Comparison of ENCODE assay signal across 23 mouse cellular contexts in genomic region chr5:118939336-118940039, GRCm38 (mm10).
DNase-seq lines count a peak whose midpoint lies in the region; ATAC-seq and TF ChIP-seq lines count a peak whose summit lies in the region.
"Had no signal": no experiment of that assay in that cellular context is flagged by ENCODE, and none has a peak within 500 bp of the region (broad histone marks: within the 10 kb centered on the region; RNA-seq: fewer than 3 reads in every experiment).

No protein-coding gene starts in this region.

- H3K27me3 ChIP-seq in hindbrain, postnatal 0 days (ENCODE audit: insufficient read depth, low read length) = no peaks in the 10 kb centered on the region
- H3K27me3 ChIP-seq in hindbrain, embryonic 13.5 days = peaks cover 12% of the 10 kb centered on the region
- no peaks in the 10 kb centered on the region for H3K27me3 ChIP-seq in embryonic facial prominence, embryonic 12.5 days
- H3K27me3 ChIP-seq in kidney, embryonic 16.5 days (ENCODE audit: insufficient read depth, low read length) = 0 out of 2 replicates have a peak, but pooled peaks cover 2% of the 10 kb centered on the region
- H3K27me3 ChIP-seq: embryonic facial prominence, embryonic 15.5 days; intestine, embryonic 15.5 days; liver, embryonic 12.5 days; Patski had no signal

- no peaks in the 10 kb centered on the region for H3K9me3 ChIP-seq in hindbrain, postnatal 0 days (ENCODE audit: low read length)
- no peaks in the 10 kb centered on the region; the same call in 1 of the 2 replicates for H3K9me3 ChIP-seq in hindbrain, embryonic 13.5 days
- H3K9me3 ChIP-seq in embryonic facial prominence, embryonic 12.5 days = no peaks in the 10 kb centered on the region
- no peaks in the 10 kb centered on the region for H3K9me3 ChIP-seq in kidney, embryonic 16.5 days (ENCODE audit: low read length)
- H3K9me3 ChIP-seq: embryonic facial prominence, embryonic 15.5 days; forebrain, embryonic 12.5 days; heart, embryonic 13.5 days; intestine, embryonic 15.5 days; limb, embryonic 12.5 days; liver, embryonic 12.5 days had no signal

- no peak for TF ChIP-seq CTCF in hindbrain, postnatal 0 days (IDR thresholded peaks at IDR 0.05; ENCODE audit: low read depth)

- peak; percentile 89 to 93 for DNase-seq in cerebellum, postnatal 10 days
- no peak for DNase-seq in cerebellum, adult 8-10 months
- peak; percentile 71 for DNase-seq in hindbrain, postnatal 0 days (ENCODE audit: low spot score)
- peak; percentile 97 for DNase-seq in retina, postnatal 1 day
- DNase-seq in adrenal gland, postnatal 25 days = no peak
- DNase-seq: adrenal gland, postnatal 10 days; gastrocnemius, postnatal 10 days; heart, adult 18-20 months; kidney, adult 9 months; kidney, postnatal 36 days; lung, adult 2 months had no signal

- H3K4me3 ChIP-seq in hindbrain, postnatal 0 days (ENCODE audit: low read length) = no peak overlapping the region
- H3K4me3 ChIP-seq in hindbrain, embryonic 13.5 days = no peak overlapping the region
- H3K4me3 ChIP-seq in embryonic facial prominence, embryonic 12.5 days = no peak overlapping the region
- no peak overlapping the region for H3K4me3 ChIP-seq in kidney, embryonic 16.5 days (ENCODE audit: low read length)
- H3K4me3 ChIP-seq: embryonic facial prominence, embryonic 15.5 days; forebrain, embryonic 12.5 days; heart, embryonic 13.5 days; intestine, embryonic 15.5 days; limb, embryonic 12.5 days; liver, embryonic 12.5 days; myocyte had no signal

- H3K27ac ChIP-seq in hindbrain, postnatal 0 days = no peak overlapping the region
- no peak overlapping the region for H3K27ac ChIP-seq in hindbrain, embryonic 13.5 days
- no peak overlapping the region for H3K27ac ChIP-seq in embryonic facial prominence, embryonic 12.5 days
- no peak overlapping the region for H3K27ac ChIP-seq in kidney, embryonic 16.5 days (ENCODE audit: low read length)
- H3K27ac ChIP-seq: embryonic facial prominence, embryonic 15.5 days; forebrain, embryonic 12.5 days; heart, embryonic 13.5 days; intestine, embryonic 15.5 days; limb, embryonic 12.5 days; liver, embryonic 12.5 days; stomach, postnatal 0 days had no signal

- H3K9ac ChIP-seq in hindbrain, postnatal 0 days (replicated peaks; ENCODE audit: low read length) = no peak overlapping the region
- H3K9ac ChIP-seq in hindbrain, embryonic 13.5 days = no peak overlapping the region
- H3K9ac ChIP-seq in embryonic facial prominence, embryonic 12.5 days = no peak overlapping the region
- H3K9ac ChIP-seq in kidney, embryonic 16.5 days (replicated peaks; ENCODE audit: low read length) = no peak overlapping the region
- H3K9ac ChIP-seq: embryonic facial prominence, embryonic 15.5 days; forebrain, embryonic 12.5 days; heart, embryonic 13.5 days; intestine, embryonic 15.5 days; limb, embryonic 12.5 days; liver, embryonic 12.5 days had no signal

- WGBS in hindbrain, postnatal 0 days = 69% methylated on average over 12 of the region's 12 CpGs
- WGBS in hindbrain, embryonic 13.5 days = 78% methylated on average over 12 of the region's 12 CpGs
- WGBS in embryonic facial prominence, embryonic 12.5 days = 72% methylated on average over 12 of the region's 12 CpGs
- WGBS in kidney, embryonic 16.5 days = 84% methylated on average over 12 of the region's 12 CpGs

- no peaks in the 10 kb centered on the region for H3K4me1 ChIP-seq in hindbrain, postnatal 0 days (ENCODE audit: insufficient read depth, low read length)
- H3K4me1 ChIP-seq in hindbrain, embryonic 13.5 days (replicated peaks) = 0 out of 2 replicates have a peak, but pooled peaks cover 5% of the 10 kb centered on the region
- H3K4me1 ChIP-seq in embryonic facial prominence, embryonic 12.5 days = peaks cover 8% of the 10 kb centered on the region; the same call in 1 of the 2 replicates
- no peaks in the 10 kb centered on the region for H3K4me1 ChIP-seq in kidney, embryonic 16.5 days (ENCODE audit: insufficient read depth, low read length)
- H3K4me1 ChIP-seq: heart, embryonic 13.5 days; intestine, embryonic 15.5 days; liver, embryonic 12.5 days had no signal

- H3K36me3 ChIP-seq in hindbrain, postnatal 0 days (ENCODE audit: insufficient read depth, low read length) = no peaks in the 10 kb centered on the region
- no peaks in the 10 kb centered on the region for H3K36me3 ChIP-seq in hindbrain, embryonic 13.5 days
- no peaks in the 10 kb centered on the region for H3K36me3 ChIP-seq in embryonic facial prominence, embryonic 12.5 days
- H3K36me3 ChIP-seq in kidney, embryonic 16.5 days (ENCODE audit: insufficient read depth, low read length) = no peaks in the 10 kb centered on the region
- H3K36me3 ChIP-seq: embryonic facial prominence, embryonic 15.5 days; forebrain, embryonic 12.5 days; heart, embryonic 13.5 days; intestine, embryonic 15.5 days; limb, embryonic 12.5 days; liver, embryonic 12.5 days had no signal

- peak; percentile 61 for ATAC-seq in hindbrain, postnatal 0 days
- ATAC-seq in hindbrain, embryonic 13.5 days (ENCODE audit: low FRiP score) = no peak
- 0 out of 2 replicates have a peak, but pooled peaks have one; percentile 22 for ATAC-seq in embryonic facial prominence, embryonic 12.5 days (ENCODE audit: insufficient number of reproducible peaks, insufficient read depth, low FRiP score, low TSS enrichment)
- ATAC-seq in kidney, embryonic 16.5 days (ENCODE audit: low FRiP score, low TSS enrichment) = no peak
- ATAC-seq: intestine, embryonic 15.5 days; liver, embryonic 12.5 days; Patski had no signal

- no peak overlapping the region for H3K4me2 ChIP-seq in hindbrain, postnatal 0 days (ENCODE audit: low read depth, low read length)
- H3K4me2 ChIP-seq in hindbrain, embryonic 13.5 days = no peak overlapping the region
- no peak overlapping the region for H3K4me2 ChIP-seq in embryonic facial prominence, embryonic 12.5 days (replicated peaks)
- H3K4me2 ChIP-seq in kidney, embryonic 16.5 days (replicated peaks; ENCODE audit: low read depth, low read length) = no peak overlapping the region
- H3K4me2 ChIP-seq: embryonic facial prominence, embryonic 15.5 days; forebrain, embryonic 12.5 days; heart, embryonic 13.5 days; intestine, embryonic 15.5 days; limb, embryonic 12.5 days; liver, embryonic 12.5 days had no signal

Comparison
In these comparisons a context has a peak if more than half of its experiments do, and no peak if none do; other contexts are left out.
1. DNase-seq: peak in cerebellum, postnatal 10 days (2 of 2), hindbrain, postnatal 0 days (single experiment) and retina, postnatal 1 day (single experiment); none in cerebellum, adult 8-10 months (single experiment) and adrenal gland, postnatal 25 days (single experiment).
2. ATAC-seq: peak in hindbrain, postnatal 0 days (single experiment) and embryonic facial prominence, embryonic 12.5 days (single experiment); none in hindbrain, embryonic 13.5 days (single experiment) and kidney, embryonic 16.5 days (single experiment).